Mouse (Mus musculus) testis, postnatal 14 days (tissue): Measurements from ENCODE around the gene Bicdl1.
"Not testable (repeated sequence)": the region's sequence is repeated elsewhere in the genome, so short reads cannot be mapped to it uniquely, and the experiment has no call there.

Source experiments
- DNase-seq: peaks from one replicate; pipeline ENCODE4 v3.0.0; 2021; ENCODE audit warnings: low spot score

Gene Bicdl1

DNA sequence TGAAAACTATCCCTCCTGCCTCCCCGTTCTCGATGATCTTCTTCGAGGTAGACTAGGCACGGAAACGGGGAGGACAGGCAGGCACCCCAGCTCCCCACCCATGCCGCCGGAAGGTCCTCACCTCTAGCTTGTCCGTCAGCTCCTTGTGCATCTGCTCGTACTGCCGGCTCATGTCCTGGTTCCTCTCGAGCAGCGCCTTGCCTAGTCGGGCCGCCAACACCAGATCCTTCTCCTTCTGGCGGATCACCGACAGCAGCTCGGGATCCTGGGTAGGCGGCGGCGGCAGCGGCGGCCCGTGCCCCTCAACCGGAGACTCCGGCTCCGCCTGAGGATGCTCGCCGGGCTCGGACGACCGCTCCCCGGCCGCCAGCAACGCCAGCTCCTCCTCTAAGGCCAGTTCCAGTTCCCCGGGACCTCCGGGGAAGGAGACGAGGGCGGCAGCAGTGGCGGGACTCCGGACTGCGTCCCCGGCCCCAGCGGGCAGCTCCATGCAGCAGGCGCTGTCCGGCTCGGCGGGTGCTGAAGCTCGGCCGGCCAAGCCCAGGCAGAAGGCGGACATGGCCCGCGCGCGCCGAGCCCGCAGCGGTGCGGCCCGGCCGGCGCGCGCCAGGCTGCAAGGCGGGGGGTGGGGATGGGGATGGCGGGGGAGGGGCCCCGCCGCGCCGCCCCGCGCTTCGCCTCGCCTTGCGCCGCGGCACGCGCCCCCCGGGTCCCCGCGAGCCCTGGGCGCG, at the start of gene Bicdl1:
Gene Bicdl1, minus strand, starts transcription at position 621 of the 731 bp plus-strand sequence.
- peak; percentile 84 for DNase-seq

DNA sequence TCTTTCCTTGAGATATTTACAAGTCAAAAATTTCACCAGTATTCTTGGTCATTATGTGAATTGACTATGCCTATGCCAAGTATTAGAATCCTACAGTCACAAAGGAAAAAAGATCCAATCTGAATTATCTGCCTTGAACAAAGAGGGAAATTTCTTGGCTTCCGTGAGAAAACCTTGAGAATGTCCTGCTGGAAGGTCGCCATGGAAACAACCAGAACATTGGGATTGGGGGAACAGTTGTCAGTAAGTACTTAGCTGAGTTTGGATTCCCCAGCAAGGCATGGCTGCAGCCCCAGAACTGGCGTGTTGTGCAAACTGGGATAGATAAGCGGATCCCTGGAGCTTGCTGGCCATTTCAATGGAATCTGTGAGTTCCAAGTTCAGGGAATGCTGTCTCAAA, 45.5 kb upstream of the Bicdl1 start:
- DNase-seq: no peak

DNA sequence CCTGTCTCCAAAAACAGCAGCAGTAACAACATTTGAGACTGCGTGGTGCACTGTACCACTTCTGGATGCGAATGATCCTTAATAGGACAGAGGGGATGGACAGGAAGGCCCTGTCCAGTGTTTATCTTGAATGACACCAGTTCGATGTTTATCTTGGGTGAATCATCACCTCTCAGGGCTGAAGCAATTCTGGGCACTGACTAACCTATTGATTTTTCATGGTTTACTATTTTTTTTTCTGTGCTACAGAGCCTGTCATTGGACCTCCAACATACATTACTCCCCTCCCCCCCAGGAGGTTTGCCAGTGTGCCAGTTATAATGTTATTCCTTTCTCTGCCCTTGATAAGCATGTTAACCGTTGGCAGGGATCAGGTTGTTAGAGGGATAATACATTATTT, 43.9 kb upstream of the Bicdl1 start:
- DNase-seq: no peak

DNA sequence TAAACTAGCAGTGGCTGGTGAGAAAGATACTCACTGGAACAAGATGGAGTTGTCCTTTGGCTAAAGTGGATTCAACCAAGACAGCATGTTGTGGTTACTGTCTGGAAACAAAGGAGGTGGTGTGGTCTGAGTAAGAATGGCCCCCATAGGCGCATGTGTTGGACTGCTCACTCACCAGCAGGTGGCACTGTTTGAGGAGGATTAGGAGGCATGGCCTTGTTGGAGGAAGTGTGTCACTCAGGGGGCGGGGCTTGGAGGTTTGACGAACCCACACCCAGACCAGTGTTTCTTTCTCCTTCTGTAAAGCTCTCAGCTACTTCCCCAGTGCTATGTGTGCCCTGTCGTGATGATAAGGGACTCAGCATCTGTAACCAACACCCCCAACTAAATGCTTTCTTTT, 38.6 kb upstream of the Bicdl1 start:
- peak; percentile 52 for DNase-seq

DNA sequence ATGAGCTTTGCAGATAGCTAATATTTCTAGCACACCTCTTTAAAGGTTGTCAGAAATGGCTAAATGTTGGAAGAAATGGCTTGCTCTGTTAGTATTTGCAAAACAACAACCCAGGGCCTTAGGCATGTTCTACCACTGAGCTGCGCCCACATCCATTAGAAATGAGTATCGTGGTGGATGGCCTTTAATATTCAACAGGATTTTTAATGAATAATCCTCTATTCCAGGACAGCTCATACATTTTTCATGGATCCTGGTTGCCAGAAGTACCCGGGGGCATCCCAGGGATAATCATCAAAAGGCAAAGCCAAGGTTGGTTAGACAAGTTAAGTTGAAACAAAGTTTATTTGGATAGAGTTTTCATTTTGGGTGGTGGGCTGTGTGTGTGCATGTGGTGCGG, 37.7 kb upstream of the Bicdl1 start:
- no peak for DNase-seq

DNA sequence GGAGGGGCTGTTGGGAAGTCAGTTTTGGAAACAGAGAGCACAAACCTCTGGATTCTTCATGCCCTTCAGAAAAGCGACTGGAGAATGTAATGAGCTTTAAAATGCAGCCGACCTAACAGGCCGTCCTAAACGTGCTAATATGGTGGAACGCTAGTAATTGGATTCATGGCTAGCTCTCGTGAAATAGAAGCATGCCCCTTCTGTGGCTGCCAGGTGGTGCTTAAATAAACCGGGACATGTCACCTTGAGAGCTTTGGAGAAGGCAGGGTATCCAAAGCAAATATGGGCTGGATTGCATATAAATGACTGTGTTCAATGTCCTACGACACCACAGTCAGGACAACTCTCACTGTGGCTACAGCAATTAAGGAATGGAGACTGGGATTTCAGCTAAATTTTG, 35.4 kb upstream of the Bicdl1 start:
- no peak for DNase-seq

DNA sequence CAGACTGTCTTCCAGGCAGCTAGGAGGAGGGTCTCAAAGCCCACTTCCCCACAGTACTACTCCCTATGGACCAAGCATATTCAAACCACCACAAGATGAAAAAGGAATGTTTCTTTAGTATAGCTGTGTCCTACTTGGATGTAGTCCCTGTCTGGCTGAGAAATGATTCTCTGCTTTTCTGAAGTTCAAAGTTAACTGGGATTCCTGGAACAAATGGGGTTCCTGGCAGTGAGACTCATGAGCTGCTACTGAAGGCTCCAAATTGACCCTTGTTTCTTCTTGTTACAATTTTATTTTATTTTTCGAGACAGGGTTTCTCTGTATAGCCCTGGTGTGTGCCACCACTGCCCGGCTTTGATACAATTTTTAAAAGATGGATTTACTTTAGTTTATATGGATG, 32.6 kb upstream of the Bicdl1 start:
- no peak for DNase-seq

DNA sequence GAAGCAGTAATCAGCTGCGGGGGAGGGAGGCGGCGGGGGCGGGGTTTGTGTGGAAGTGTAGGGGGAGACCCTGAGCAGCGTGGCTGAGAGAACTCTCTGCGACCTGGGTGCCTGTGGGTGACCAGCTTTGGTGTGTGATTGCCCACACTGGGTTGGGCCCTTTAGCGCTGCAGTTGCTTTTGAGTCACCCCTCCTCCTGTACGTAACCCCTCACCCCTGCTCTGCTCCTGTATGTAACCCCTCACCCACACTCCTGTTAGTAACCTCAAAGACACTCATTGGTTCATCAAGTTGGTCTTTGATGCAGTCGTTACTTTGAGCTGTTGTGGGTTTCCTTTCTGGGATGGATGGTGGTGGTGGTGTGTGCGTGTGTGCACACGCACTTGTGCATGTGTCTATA, 29.5 kb upstream of the Bicdl1 start:
- DNase-seq: no peak

DNA sequence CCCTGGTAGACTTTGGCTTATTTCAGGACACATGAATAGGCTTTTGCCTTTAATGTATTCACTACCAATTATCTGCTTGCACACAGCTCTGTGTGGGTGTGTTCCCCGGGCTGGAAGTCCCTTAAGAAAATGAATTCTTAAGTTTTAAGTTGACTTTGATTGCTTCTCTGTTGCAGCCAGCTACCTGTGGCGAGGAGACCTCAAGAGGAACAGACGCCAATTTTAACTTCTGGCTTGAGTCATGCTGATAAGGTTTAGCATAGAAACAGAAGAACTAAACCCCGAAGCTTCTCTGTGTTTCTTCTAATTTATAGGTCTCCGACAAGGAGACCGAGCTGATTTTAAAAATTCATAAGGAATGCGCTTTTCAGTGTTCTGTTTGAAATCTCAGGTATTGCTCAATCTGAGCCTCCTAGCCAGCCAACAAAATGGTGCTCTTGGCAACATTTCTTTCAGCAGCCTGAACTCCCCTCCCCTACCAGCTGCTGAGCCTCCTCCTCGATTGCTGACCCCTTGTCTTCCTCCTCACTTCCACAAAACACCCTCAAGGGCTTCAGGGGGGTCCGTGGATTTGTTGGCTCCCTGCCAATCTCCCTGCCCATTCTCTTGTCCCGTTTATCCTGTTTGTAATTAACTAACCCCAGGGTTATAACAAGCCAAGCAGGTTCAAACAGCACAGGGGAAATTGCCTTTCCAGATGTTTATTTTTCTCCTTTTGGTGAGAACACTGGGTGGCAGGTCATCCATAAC, 27.2 kb upstream of the Bicdl1 start:
- no peak for DNase-seq

DNA sequence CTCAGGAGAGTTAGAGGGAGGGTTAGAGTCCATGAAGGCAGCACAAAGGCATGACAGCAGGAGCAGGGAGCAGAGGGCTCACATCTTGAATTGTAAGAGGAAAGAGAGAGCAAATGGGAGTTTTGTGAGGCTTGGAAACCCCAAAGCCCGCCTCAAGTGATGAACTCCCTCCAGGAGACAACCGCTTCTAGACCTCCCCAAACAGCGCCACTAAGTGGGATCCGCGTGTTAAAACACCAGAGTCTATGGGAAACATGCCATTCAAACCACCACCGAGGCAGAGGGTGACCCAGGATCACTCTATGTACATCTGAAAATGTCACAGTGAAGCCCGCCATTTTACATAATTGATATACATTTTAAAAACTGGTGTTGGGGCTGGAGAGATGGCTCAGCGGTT, 26.1 kb upstream of the Bicdl1 start:
- DNase-seq: no peak

DNA sequence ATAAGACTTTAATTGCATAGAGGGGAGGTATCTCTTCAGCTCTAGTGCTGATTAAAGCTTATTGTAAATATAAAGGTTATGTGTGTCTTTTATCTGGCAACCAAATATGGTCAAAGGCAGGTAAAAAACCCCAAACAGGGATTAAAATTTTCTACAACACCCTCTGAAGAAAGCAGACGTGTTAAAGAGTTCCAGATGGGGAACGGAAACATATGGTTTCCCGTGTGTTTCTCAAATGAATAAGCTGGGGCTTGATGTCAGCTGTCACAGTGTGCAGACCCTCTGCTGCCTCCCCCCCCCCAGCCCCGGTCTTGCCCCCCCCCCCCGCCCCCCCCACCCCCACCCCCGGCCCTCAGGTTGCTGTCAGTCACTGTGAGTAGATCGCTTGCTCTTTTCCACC, 24.1 kb upstream of the Bicdl1 start:
- DNase-seq: no peak

DNA sequence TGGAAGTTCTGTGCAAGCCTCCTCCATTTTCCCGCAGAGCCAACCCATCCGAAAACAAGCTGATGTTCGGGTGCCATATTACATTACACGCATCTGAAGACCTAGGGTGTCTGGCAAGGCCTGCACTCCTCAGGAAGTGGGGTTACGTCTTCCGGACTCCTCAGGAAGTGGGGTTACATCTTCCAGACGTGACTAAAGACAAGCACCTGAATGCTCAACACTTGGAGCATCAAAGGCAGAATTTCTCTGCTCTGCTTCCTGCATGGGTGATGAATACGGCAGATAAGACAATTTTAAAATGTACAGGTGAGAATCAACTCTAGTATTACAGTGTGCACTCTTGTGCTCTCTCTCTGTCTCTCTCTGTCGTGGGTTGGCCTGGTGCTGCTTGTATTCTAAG, 23.4 kb upstream of the Bicdl1 start:
- no peak for DNase-seq

DNA sequence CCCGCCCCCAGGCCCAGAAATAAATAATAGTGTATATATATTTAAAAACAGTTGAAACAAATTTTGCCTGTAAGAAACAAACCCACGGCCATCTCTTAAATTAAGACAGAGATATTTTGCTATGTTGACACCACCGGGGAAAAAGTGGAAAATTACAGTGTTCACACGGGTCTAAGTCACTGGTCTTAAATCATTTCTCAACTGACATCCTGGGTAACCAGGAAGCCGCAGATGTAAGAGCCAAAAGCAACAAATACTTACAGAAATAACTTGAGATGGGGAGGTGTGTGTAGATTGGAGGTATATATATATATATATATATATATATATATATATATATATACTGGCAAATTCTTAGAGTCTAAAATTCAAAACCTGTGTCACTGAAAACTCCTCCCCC, 21.5 kb upstream of the Bicdl1 start:
- DNase-seq: no peak

DNA sequence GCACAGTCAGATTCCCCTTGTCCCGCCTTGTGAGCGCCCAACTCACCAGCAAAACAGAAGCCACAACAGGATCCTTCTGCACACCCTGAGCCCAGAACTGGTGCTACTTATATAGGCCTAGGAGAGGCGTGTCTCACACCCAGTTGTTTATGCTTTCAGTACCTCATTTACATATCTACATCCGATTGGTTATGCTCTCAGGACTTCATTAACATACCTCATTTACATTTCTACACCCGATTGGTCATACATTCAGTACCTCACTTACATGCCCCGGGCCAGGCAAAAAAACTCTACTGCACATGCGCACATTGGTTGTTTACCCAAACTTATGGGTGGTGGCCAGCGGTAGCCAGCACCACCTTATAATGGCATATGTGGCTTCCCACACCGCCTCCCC, 20.5 kb upstream of the Bicdl1 start:
- DNase-seq: not testable (repeated sequence)

DNA sequence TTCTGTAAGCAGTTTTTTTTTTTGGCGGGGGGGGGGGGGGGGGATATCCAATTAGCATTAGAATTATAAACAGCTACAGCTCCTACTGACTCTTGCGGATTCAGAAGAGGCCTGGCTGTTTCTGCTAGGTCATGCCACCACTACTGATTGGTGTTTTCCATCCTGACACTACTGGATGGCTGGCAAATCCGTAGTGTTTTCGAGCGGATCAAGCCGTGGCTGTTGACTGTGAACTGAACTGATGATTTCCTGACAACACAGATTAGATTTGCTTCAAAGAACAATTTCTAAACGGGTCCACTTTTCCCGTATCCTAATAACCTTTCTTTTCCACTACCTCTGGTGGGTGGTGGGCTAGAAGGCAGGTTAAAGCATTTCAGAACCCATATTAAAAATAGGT, 16.9 kb upstream of the Bicdl1 start:
- no peak for DNase-seq

DNA sequence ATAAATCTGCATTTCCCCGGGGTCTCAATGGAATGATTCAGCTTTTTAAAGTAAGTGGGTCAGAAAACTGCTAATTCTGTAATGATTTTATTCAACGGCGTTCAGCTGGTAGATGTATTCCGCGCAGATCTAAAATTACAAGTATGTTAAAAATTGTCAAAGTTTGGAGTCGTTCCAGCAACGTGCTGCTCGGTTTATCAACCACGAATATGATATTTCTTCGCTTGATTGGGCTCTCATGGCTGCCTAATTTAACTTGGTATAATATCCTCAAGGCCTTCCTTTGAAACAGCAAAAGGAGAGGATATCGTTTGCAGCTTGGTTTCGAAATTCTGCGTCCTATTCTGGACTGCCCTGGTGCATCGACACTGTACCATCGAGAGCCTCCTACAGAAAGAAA, 13.9 kb upstream of the Bicdl1 start:
- no peak for DNase-seq

DNA sequence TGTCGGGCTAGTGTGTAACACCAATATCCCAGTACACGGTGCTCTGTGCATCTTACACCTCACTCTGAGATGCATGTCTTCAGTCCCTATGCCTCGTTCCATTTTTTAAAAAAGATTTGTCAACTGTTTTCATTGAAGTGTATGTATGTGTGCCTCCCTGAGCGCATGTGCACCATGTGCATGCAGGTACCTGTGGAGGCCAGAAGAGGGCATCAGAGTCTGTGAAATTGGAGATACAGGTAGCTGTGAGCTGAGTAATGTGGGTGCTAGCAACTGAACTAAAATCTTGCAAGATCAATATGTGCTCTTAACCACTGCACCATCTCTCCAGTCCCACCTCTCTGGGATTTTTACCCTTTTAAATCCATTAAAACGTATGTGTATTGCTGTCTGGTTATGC, 6.6 kb upstream of the Bicdl1 start:
- DNase-seq: no peak

DNA sequence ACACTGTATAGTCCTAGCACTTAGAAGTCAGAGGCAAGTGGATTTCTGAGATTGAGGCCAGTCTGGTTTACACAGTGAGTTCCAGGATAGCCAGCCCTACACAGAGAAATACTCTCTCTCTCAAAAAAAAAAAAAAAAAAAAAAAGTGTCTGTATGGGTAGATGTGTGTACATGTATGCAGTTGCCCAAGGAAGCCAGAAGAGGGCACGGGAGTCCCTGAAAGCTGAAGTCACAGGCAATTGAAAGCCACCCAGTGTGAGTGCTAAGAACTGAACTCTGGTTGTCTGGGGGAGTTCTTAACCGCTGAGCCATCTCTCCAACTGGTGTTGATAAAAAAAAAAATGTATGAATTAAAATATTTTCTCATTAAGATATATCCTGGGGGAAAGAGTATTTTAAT, 3.1 kb upstream of the Bicdl1 start:
- no peak for DNase-seq

DNA sequence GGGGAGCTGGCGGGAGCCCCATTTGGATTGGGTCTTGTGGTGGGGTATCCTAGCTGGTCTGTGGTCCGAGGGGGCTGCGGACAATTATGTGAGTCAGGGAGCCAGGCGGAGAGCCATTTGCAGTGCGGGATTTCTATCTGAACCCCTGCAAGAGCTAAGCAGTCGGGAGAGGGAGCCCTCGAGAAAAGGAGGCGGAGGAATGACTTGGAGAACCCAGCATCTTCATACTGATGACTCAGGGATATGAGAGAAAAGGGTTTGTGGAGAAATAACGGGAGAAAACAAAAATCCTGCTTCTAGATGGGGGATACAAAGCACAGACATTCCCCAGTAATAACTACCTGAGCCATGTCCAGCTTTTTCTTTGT, 1.4 kb upstream of the Bicdl1 start:
- DNase-seq: no peak

DNA sequence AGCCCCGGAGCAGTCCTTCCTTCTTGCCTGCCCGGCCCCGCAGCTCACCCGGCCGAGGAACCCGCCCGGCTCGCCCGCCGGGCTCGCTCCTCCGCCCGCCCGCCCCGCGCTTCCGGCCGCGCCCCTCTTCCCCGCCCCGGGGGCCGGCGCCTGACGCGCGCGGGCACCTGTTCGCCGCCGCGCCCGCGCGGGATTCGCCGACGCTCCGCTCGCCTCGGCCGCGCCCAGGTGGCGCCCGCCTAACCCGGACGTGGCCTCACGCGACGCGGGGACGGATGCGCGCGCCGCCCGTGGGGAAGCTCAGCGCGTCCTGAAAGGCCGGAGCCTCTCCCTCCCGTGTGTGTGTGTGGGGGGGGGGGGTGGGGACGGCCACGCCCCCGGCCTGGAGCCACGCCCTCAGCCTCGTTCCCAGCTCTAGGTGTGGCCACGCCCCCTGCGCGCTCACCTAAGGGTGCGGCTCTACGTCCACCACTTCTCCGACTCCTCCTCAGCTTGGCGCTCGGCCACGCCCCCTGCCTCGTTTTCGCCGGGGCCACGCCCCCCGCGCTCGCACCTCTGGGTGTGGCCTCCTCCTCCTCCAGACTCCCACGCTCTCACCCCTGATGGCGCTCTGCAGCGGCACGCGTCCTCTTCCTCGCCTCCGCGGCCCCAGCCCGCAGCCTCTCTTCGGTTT, 891 bp upstream of the Bicdl1 start:
- DNase-seq: peak; percentile 99

DNA sequence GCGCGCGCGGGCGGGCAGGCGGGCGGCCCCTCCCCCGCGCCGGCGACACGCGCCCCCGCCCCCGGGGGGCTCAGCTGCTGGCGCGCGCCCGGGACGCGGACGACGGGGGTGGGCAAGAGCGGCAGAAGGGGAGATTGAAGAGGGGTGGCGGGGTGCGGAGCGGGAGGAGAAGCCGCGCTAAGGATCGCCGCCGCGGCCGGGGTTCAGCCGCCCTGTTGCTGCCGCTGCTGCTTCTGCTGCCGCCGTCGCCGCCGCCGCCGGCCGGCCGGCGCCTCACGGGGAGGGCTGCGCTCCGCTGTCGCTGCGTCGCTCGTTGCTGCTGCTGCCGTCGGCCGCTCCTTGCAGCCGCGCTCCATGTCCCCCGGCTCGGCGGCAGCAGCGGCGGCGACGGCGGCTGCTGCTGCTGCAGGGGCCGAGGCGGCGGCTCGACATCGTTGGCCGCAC, 333 bp upstream of the Bicdl1 start:
- DNase-seq: no peak

DNA sequence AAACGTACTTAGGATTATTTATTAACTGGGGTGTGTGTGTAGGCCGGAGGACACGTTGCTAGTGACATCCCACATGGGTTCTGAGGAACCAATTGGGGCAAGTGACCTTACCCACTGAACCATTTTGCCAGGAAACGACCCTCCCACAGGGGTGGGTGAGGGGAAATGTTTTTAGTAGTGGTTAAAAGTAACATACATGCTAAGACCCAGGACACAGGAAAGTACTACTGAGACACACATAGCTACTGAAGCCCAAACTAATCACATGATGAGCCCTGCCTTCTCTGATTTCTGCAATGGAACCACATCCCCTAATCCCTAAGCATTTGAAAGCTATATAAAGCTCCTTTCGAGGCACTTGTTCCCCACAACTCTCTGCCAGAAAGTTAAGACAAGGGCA, 1.1 kb downstream of the Bicdl1 start:
- no peak for DNase-seq

DNA sequence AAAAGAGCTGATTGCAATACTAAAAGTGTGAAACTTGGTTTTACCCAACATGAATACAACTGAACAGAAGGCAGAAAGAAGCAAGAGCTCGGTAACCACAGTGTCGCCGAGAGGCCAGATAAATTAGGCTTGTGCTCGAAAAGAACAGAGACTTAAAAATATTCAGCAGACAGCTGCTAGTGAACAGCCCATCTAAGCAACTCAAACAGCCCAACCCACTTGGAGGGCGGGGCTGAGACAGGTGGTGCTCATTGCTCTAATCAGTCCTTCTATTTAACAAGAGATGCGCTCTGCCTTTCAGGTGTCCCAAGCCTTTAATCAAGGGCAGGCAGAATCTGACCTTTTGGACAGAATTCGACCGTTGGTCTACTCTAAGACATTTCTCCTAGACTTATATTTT, 4.8 kb downstream of the Bicdl1 start:
- DNase-seq: no peak
